Mouse (Mus musculus): ENCODE measurements around the gene Eif3k. TPM values are rescaled to one million over a fixed set of nuclear protein-coding genes. Genes with fewer than 3 reads are reported as not detected.

The Eif3k gene
- total and polyA plus RNA-seq, 3 experiments, result 545 to 671 TPM; not detected in 1

GRCm38 (mm10) chr7:28945416-28946270, 36.0 kb downstream of the Eif3k start:
- peaks cover 4% of the 10 kb centered on the region in 2 experiments; a peak in 2 of 4 replicates for H3K4me1 ChIP-seq (ENCODE audit: control insufficient read depth in 1 of 2, insufficient read depth in 2 of 2, low read length in 2 of 2)
- peaks cover 9 to 10% of the 10 kb centered on the region in 2 experiments for H3K36me3 ChIP-seq (ENCODE audit: control insufficient read depth in 1 of 2, insufficient read depth in 2 of 2, low read length in 2 of 2)

GRCm38 (mm10) chr7:28944756-28945415, 36.8 kb downstream of the Eif3k start:
- Histone ChIP-seq H3K36me3 (ENCODE audit: control insufficient read depth in 1 of 2, insufficient read depth in 2 of 2, low read length in 2 of 2) (peaks cover 6% of the 10 kb centered on the region in 2 experiments), H3K27ac (ENCODE audit: control insufficient read depth, low read depth, low read length) (no peak overlapping the region), H3K9ac (ENCODE audit: control insufficient read depth, low read depth, low read length, poor library complexity, severe bottlenecking) (no peak overlapping the region), H3K79me2 (ENCODE audit: control insufficient read depth, insufficient read depth, low read length, poor library complexity) (peaks cover 55% of the 10 kb centered on the region), H3K9me3 (replicated peaks; ENCODE audit: insufficient read depth, low read length) (no peaks in the 10 kb centered on the region), H3K4me1 (ENCODE audit: control insufficient read depth in 1 of 2, insufficient read depth in 2 of 2, low read length in 2 of 2) (peaks cover 0 to 4% of the 10 kb centered on the region in 2 experiments; a peak in 2 of 4 replicates), H3K4me3 (ENCODE audit: control insufficient read depth in 1 of 2, insufficient read depth in 1 of 2, low read depth in 2 of 2, low read length in 2 of 2) (no peak overlapping the region), H3K27me3 (ENCODE audit: control insufficient read depth in 1 of 2, insufficient read depth in 2 of 2, low read length in 2 of 2) (no peaks in the 10 kb centered on the region)
- DNase-seq (ENCODE audit: low read depth, low spot score), result no peak
- TF ChIP-seq KAT2A (conservative IDR thresholded peaks at IDR 0.05; ENCODE audit: low read depth, low read length) (no peak), MYB (IDR thresholded peaks at IDR 0.05; ENCODE audit: low read depth, low read length) (no peak), SIN3A (IDR thresholded peaks at IDR 0.05; ENCODE audit: low read length) (no peak), GATA1 (IDR thresholded peaks at IDR 0.05; ENCODE audit: low read depth, low read length) (no peak), ZKSCAN1 (IDR thresholded peaks at IDR 0.05; ENCODE audit: low read depth, low read length) (no peak), ETS1 (IDR thresholded peaks at IDR 0.05; ENCODE audit: low read depth, low read length) (no peak), E2F4 (IDR thresholded peaks at IDR 0.05; ENCODE audit: borderline replicate concordance, low read depth, low read length) (no peak), EP300 (IDR thresholded peaks at IDR 0.05; ENCODE audit: low read depth in 1 of 2, low read length in 2 of 2) (no peak), SMC3 (IDR thresholded peaks at IDR 0.05; ENCODE audit: low read depth, low read length) (no peak), NRF1 (IDR thresholded peaks at IDR 0.05; ENCODE audit: insufficient read depth, low read depth, low read length, poor library complexity, severe bottlenecking) (no peak), CTCF (IDR thresholded peaks at IDR 0.05 in 2 of 3, conservative IDR thresholded peaks at IDR 0.05 in 1 of 3; ENCODE audit: control insufficient read depth in 1 of 3, insufficient read depth in 1 of 3, low read depth in 2 of 3, low read length in 3 of 3, poor library complexity in 1 of 3, severe bottlenecking in 1 of 3) (no peak), UBTF (IDR thresholded peaks at IDR 0.05; ENCODE audit: borderline replicate concordance, insufficient read depth, low read depth, low read length) (no peak), GABPA (IDR thresholded peaks at IDR 0.05; ENCODE audit: low read depth, low read length) (no peak), TBP (IDR thresholded peaks at IDR 0.05; ENCODE audit: low read depth, low read length) (no peak), POLR2AphosphoS2 (IDR thresholded peaks at IDR 0.05; ENCODE audit: low read length) (no peak)

More at GRCm38 (mm10) chr7:28945416-28946270, 36.0 kb downstream of the Eif3k start:
- Histone ChIP-seq H3K79me2 (ENCODE audit: control insufficient read depth, insufficient read depth, low read length, poor library complexity) (peaks cover 59% of the 10 kb centered on the region), H3K4me3 (ENCODE audit: control insufficient read depth in 1 of 2, insufficient read depth in 1 of 2, low read depth in 2 of 2, low read length in 2 of 2) (no peak overlapping the region), H3K27me3 (ENCODE audit: control insufficient read depth in 1 of 2, insufficient read depth in 2 of 2, low read length in 2 of 2) (no peaks in the 10 kb centered on the region), H3K9me3 (replicated peaks; ENCODE audit: insufficient read depth, low read length) (no peaks in the 10 kb centered on the region), H3K9ac (ENCODE audit: control insufficient read depth, low read depth, low read length, poor library complexity, severe bottlenecking) (no peak overlapping the region), H3K27ac (ENCODE audit: control insufficient read depth, low read depth, low read length) (no peak overlapping the region)
- no peak for TF ChIP-seq ZMIZ1 (IDR thresholded peaks at IDR 0.05; ENCODE audit: low read depth, low read length)
- TF ChIP-seq MYB (IDR thresholded peaks at IDR 0.05; ENCODE audit: low read depth, low read length), result no peak
- no peak for TF ChIP-seq TBP (IDR thresholded peaks at IDR 0.05; ENCODE audit: low read depth, low read length)
- no peak for TF ChIP-seq MAX (IDR thresholded peaks at IDR 0.05; ENCODE audit: low read length)
- TF ChIP-seq POLR2AphosphoS2 (IDR thresholded peaks at IDR 0.05; ENCODE audit: low read length), result no peak
- TF ChIP-seq MAFK (IDR thresholded peaks at IDR 0.05; ENCODE audit: borderline replicate concordance, low read depth, low read length), result no peak
- no peak for TF ChIP-seq POLR2A (IDR thresholded peaks at IDR 0.05; ENCODE audit: control insufficient read depth in 1 of 2, insufficient read depth in 1 of 2, low read depth in 1 of 2, low read length in 2 of 2, poor library complexity in 1 of 2)
- TF ChIP-seq MYC (IDR thresholded peaks at IDR 0.05; ENCODE audit: low read depth, low read length), result no peak
- no peak for TF ChIP-seq ZC3H11A (IDR thresholded peaks at IDR 0.05; ENCODE audit: low read depth, low read length)
- no peak for TF ChIP-seq ETS1 (IDR thresholded peaks at IDR 0.05; ENCODE audit: low read depth, low read length)
- TF ChIP-seq ZNF384 (IDR thresholded peaks at IDR 0.05; ENCODE audit: low read depth, low read length), result no peak
- no peak for TF ChIP-seq SMC3 (IDR thresholded peaks at IDR 0.05; ENCODE audit: low read depth, low read length)
- no peak for TF ChIP-seq EP300 (IDR thresholded peaks at IDR 0.05; ENCODE audit: low read depth in 1 of 2, low read length in 2 of 2)
- TF ChIP-seq E2F4 (IDR thresholded peaks at IDR 0.05; ENCODE audit: borderline replicate concordance, low read depth, low read length), result no peak
- no peak for TF ChIP-seq ELF1 (IDR thresholded peaks at IDR 0.05; ENCODE audit: low read depth, low read length)
- no peak for TF ChIP-seq TCF12 (IDR thresholded peaks at IDR 0.05; ENCODE audit: low read depth, low read length)
- TF ChIP-seq JUND (IDR thresholded peaks at IDR 0.05; ENCODE audit: low read depth, low read length), result no peak
- no peak for DNase-seq (ENCODE audit: low read depth, low spot score)

Measured in MEL (cell line).